Mouse (Mus musculus) spleen, postnatal 4 days (tissue): Measurements from ENCODE around the gene Rnf144b.

Experiments used
- DNase-seq, 2 experiments: peaks; one replicate each; pipeline ENCODE4 v3.0.0; 2022; ENCODE audit warnings: low spot score in 2 of 2

Gene Rnf144b

DNA sequence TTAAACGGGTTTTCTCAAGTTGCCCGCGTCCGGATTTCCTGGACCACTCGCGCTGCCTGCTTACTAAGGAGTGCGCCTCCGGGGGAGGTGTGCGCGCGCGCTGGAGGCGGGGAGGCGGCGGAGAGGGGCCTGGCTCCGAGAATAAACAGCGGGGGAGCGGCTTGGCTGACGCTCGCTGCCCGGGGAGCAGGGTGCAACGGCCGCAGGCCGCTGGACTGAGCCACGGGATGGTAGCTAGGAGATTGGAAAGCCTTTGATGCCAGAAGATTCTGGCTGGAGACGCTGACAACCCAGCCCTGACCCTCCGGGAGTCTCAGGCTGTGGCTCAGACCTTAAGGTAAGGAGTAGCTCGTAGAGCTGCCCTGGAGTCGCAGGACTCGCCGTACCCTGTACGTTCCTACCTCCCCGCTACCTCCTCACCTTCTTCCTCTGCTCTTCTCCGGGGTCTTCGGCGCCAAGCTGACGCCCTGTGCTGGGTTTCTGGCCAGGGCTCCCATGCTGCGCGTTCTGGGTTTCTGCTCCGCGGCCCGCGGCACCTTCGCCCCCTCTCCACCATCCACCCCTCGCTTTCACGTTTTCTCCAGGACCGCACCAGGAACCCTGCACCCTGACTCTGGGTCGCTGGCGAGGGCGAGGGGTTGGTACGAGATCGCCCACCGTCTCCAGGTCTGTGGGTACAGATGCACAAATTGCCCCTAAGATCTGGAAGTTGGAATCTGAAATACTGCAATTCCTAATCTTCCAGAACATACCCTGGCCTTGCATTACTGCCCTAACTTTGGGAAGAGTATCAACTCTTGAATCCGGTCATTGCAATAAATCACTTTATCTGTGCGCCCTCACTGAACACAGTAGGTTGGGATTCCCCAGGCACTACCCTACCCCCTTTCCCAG is at the start of gene Rnf144b:
TSS of gene Rnf144b (plus strand) at position 120 of the 894 bp plus-strand sequence.
- DNase-seq: peak; percentile 27 to 68

DNA sequence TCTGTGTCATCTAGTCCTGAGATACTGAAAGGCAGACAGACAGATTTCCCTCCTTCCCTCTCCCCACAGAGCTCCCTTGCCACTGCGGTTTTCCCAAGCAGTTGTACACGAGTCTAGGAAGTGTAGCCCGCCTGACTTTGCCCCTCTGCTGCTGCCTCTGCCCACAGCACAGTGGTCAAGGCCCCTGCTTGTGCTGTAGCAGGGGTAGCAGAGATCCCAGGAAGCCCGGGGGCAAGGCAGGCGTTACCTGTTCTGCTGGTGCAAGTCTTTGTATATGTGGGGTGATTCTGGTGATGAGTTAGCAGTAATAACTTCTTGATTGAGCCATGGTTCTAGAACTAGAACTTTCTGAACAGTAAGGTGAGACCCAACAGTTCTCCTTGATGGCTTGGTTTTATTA is 46.3 kb upstream of the Rnf144b start:
- peak in 1 of 2 experiments; percentile 6 for DNase-seq

- no peak for DNase-seq
Observed at GRCm38 (mm10) chr13:47077367-47077766, 45.1 kb upstream of the Rnf144b start.

DNA sequence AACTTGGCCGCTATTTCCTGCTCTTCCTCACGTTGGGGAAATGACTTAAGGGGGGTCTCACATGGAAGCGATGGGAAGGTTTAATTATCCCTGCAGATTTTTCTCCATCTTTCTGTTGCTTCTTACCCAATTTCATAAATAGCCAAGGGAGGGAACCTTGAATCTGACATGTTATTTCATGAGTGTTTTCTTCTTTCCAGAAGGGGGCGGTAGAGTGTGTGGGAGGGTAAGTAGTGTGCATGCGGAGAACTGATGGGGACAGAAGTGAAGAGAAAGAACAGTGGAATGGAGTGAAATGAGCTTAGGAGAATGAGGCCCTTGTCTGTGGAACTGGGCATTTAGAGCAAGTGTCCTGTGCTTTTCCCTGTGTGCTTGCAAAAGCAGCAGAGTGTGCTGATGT is 43.7 kb upstream of the Rnf144b start:
- no peak for DNase-seq

GRCm38 (mm10) chr13:47080905-47081505 is 41.5 kb upstream of the Rnf144b start:
- no peak for DNase-seq

- DNase-seq: no peak
Observed at GRCm38 (mm10) chr13:47088433-47088832, 34.0 kb upstream of the Rnf144b start.

GRCm38 (mm10) chr13:47089271-47089670 is 33.2 kb upstream of the Rnf144b start:
- DNase-seq: no peak

GRCm38 (mm10) chr13:47093791-47094190 is 28.7 kb upstream of the Rnf144b start:
- no peak for DNase-seq

DNA sequence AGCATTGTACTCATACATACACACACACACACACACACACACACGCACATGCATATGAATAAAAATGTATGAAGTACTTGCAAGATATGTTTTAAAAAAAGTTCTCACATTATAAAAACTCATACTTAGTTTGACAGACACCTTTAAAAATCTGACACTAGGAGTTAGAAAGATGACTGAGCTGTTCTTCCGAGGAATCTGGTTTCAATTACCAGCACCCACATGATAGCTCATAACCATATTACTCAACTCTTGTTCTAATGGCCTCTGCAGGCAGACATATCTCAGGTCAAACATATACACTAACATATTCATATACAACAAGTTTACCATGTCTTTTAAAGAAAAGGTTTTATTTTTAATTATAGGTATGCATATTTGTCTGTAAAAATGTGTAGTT is 25.9 kb upstream of the Rnf144b start:
- DNase-seq: no peak

DNA sequence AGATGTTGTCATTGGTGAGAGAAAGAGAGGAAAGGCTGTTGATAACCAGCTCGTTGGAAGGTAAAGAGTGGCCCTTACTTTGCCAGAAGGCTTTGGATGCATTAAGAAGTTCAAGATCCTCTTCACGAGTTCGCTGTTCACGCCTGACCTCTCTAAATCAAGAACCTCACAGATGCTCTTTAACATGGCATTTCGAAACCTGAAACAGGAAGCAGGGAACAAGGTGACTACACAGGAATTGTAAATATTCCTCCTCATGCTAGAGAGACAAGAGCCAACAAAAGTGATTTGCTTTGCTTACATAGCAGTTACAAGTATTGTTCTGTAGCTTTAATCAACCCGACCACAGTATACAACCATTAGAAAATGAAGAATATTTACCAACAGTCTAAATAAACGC is 23.2 kb upstream of the Rnf144b start:
- DNase-seq: no peak

DNA sequence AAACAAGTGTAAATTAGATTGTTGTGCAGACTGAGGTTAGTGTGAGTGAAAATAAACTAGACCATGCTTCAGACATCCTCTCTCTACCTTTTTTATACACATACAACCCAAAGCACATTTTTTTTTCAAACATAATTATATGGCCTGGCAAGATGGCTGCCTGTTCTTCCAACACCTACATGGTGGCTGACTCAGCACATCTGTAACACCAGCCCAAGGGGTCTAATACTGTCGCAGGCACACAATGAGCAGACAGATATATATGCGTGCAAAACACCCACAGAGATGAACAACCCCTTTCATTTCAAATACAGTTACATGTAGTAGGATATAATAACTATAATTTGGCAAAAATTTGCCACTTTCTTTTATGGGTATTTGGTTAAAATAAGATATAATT is 21.9 kb upstream of the Rnf144b start:
- no peak for DNase-seq

- DNase-seq: no peak
Observed at GRCm38 (mm10) chr13:47104146-47104545, 18.3 kb upstream of the Rnf144b start.

- peak in 1 of 2 experiments; percentile 65 for DNase-seq
Observed at GRCm38 (mm10) chr13:47104856-47105541, 17.5 kb upstream of the Rnf144b start.

- peak; percentile 84 to 91 for DNase-seq
Observed at GRCm38 (mm10) chr13:47105711-47106579, 16.5 kb upstream of the Rnf144b start, which contains the start of gene Dek. Dek (minus strand) TSS chr13:47106201.

DNA sequence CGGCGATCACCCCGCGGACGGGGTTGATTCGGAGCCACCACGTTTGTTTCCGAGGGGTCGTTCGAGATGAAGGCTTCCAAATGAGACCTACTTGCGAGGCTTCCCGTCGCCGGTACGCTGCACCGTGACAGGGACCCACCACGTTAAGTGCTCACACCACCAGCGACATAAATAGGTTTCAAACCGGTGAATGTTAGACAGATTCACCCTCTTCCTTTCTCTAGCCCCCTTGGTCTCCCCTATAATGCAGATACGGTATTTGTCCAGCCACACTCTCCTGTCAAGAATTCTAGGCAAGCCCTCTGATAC is 15.9 kb upstream of the Rnf144b start:
- DNase-seq: no peak

DNA sequence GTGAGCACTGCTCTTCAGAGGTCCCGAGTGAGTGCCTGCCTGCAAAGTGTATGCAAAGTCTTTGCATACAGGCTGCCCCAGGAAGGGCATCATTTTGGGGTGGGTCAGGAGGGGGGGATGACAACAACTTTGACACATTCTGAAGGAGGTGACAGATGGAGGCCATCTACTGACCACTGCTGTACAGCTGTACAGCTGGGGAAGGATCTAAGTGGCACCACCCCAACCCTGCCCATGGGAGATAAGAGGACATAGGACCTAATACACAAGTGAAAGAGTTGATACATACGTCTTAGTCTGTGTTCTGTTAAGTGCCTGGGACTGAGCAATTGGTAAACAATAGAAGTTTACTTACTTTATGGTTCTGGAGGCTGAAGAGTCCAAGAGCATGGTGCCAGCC is 13.2 kb upstream of the Rnf144b start:
- peak; percentile 60 to 69 for DNase-seq

GRCm38 (mm10) chr13:47111185-47111584 is 11.3 kb upstream of the Rnf144b start:
- no peak for DNase-seq

- no peak for DNase-seq
Observed at GRCm38 (mm10) chr13:47112056-47112455, 10.4 kb upstream of the Rnf144b start.

DNA sequence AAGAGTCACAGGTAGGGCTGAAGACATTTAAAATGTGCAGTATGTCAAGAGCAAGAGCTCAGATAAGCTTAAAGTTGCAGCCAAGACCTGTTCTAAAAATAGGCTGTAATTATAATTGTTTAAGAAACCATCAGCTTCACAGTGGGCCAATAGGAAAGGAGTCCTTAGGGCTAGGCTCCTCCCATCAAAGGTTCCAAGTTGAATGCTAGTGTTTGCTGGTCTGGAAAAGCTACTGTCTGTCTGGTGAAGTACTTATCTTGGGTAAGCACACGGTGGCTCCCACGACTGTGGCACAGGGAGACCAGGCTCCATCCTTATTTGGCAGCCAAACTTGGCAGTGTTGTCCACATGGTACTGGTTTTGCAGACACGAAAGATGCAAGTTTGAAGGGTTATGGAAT is 9.5 kb upstream of the Rnf144b start:
- DNase-seq: peak; percentile 65 to 76

DNA sequence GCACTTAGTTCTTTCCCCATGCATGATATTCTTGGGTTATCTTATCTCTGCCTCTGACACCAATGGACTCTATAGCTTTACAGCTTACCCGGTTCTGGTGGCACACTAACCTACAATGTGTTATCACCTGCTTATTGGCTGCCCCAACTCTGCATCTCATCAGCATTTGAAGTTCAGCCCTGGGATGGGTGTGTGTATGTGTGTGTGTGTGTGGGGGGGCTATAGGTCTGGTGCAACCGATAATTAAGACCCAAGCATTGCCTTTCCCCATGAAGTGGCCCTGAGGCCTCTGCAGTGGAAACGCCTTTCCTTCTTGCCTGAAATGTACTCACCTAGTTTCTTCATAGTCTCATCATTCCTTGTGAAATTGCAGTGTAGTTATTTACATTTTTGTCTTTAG is 6.5 kb upstream of the Rnf144b start:
- no peak for DNase-seq

GRCm38 (mm10) chr13:47121333-47121889 is 1.0 kb upstream of the Rnf144b start:
- DNase-seq: no peak
